Mouse (Mus musculus): ENCODE results near the gene Hunk. TPM values are rescaled to one million over a fixed set of nuclear protein-coding genes. Genes with fewer than 3 reads are reported as not detected.

Hunk gene
- polyA plus RNA-seq, 1 experiment from 2014 or later, result 10.6 TPM

DNA sequence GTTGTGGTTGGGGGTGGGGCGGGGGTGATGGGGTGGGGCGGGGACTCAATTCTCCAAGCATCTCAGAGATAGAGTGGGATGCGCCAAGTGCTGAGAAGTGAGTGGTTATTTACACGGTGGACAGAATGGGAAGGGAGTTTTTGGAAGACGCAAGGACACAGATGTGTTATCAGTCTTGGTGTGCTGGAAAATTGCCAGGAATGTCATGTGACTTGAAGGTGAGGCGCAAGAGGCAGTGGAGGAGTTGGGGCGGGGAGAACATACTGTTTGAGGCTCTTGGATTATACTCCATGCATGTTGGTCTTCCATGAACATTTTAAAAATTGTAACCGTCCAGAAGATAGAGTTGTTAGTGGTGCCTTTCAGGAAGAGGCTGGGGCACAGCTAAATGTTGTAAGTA, 148.8 kb downstream of the Hunk start:
- no peaks in the 10 kb centered on the region for H3K4me1 ChIP-seq (ENCODE audit: control insufficient read depth, insufficient read depth, low read length)
- ATAC-seq, result no peak
- no peak overlapping the region for H3K27ac ChIP-seq (ENCODE audit: low read depth, low read length)
- DNase-seq (ENCODE audit: low spot score), result no peak
- H3K27me3 ChIP-seq (replicated peaks; ENCODE audit: control insufficient read depth, insufficient read depth, low read length), result no peaks in the 10 kb centered on the region
- 89% methylated on average over 8 of the region's 8 CpGs for WGBS
- no peaks in the 10 kb centered on the region for H3K36me3 ChIP-seq (ENCODE audit: control insufficient read depth, insufficient read depth, low read length)
- no peak overlapping the region for H3K4me3 ChIP-seq (ENCODE audit: low read depth, low read length)
- no peak overlapping the region for H3K9ac ChIP-seq (ENCODE audit: low read length)
- no peak overlapping the region for H3K4me2 ChIP-seq (ENCODE audit: low read length)
- H3K9me3 ChIP-seq (replicated peaks; ENCODE audit: control insufficient read depth, low read length), result no peaks in the 10 kb centered on the region

- Histone ChIP-seq H3K27ac (ENCODE audit: low read depth, low read length) (no peak overlapping the region), H3K27me3 (replicated peaks; ENCODE audit: control insufficient read depth, insufficient read depth, low read length) (no peaks in the 10 kb centered on the region), H3K9ac (ENCODE audit: low read length) (no peak overlapping the region), H3K4me1 (ENCODE audit: control insufficient read depth, insufficient read depth, low read length) (no peaks in the 10 kb centered on the region), H3K4me3 (ENCODE audit: low read depth, low read length) (no peak overlapping the region), H3K36me3 (ENCODE audit: control insufficient read depth, insufficient read depth, low read length) (no peaks in the 10 kb centered on the region), H3K9me3 (replicated peaks; ENCODE audit: control insufficient read depth, low read length) (no peaks in the 10 kb centered on the region), H3K4me2 (ENCODE audit: low read length) (no peak overlapping the region)
- DNase-seq (ENCODE audit: low spot score) (no peak), ATAC-seq (no peak)
- WGBS, result 84% methylated on average over 5 of the region's 5 CpGs
Measured at GRCm38 (mm10) chr16:90538926-90539325, 153.1 kb downstream of the Hunk start.

DNA sequence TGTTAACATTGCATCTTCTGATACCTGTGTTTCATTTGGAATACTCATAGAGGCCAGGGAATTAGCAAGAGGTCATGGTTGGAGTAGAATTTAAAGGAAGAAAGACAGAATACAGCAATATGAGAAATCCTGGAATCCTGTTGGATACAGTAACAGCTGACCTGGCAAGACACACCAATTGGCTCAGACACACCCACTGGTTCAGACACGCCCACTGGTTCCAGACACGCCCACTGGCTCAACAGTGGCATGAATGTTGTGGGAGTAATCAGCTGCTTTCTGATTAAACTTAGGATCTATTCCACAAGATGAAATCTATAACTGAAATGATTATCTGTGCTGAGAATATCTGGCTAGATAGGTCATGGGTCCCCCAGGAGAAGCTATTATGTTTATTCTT, 155.4 kb downstream of the Hunk start:
- H3K9ac ChIP-seq (ENCODE audit: low read length), result no peak overlapping the region
- 87% methylated on average over 2 of the region's 2 CpGs for WGBS
- DNase-seq (ENCODE audit: low spot score) (no peak), ATAC-seq (no peak)
- H3K36me3 ChIP-seq (ENCODE audit: control insufficient read depth, insufficient read depth, low read length), result no peaks in the 10 kb centered on the region
- no peaks in the 10 kb centered on the region for H3K4me1 ChIP-seq (ENCODE audit: control insufficient read depth, insufficient read depth, low read length)
- H3K4me3 ChIP-seq (ENCODE audit: low read depth, low read length), result no peak overlapping the region
- H3K4me2 ChIP-seq (ENCODE audit: low read length), result no peak overlapping the region
- no peaks in the 10 kb centered on the region for H3K27me3 ChIP-seq (replicated peaks; ENCODE audit: control insufficient read depth, insufficient read depth, low read length)
- H3K9me3 ChIP-seq (replicated peaks; ENCODE audit: control insufficient read depth, low read length), result no peaks in the 10 kb centered on the region
- H3K27ac ChIP-seq (ENCODE audit: low read depth, low read length), result no peak overlapping the region

DNA sequence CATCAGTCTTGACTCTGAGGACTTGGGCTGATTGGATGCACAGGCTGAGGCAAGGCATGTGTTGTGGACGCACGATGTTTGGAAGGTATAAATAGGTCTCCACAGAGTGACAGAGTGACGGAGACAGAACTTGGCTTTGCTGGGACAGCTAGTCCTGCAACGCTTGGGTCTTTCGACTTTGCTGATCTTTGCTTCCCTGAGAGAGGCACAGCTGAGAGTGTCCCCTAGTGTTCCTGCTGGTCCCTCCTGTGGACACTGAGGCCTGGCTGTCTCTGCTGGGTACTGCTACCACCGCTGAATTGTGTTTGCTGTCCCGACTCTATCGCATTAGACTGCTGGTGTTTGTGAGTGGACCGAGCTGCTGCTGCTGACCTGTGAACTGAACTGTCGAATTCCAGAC, 156.6 kb downstream of the Hunk start:
- Histone ChIP-seq H3K36me3 (ENCODE audit: control insufficient read depth, insufficient read depth, low read length) (no peaks in the 10 kb centered on the region), H3K27ac (ENCODE audit: low read depth, low read length) (no peak overlapping the region), H3K9me3 (replicated peaks; ENCODE audit: control insufficient read depth, low read length) (no peaks in the 10 kb centered on the region), H3K27me3 (replicated peaks; ENCODE audit: control insufficient read depth, insufficient read depth, low read length) (no peaks in the 10 kb centered on the region), H3K4me1 (ENCODE audit: control insufficient read depth, insufficient read depth, low read length) (no peaks in the 10 kb centered on the region), H3K4me2 (ENCODE audit: low read length) (no peak overlapping the region), H3K9ac (ENCODE audit: low read length) (no peak overlapping the region), H3K4me3 (ENCODE audit: low read depth, low read length) (no peak overlapping the region)
- WGBS, result 79% methylated on average over 10 of the region's 10 CpGs
- DNase-seq (ENCODE audit: low spot score), result no peak
- ATAC-seq, result no peak

- Histone ChIP-seq H3K9ac (ENCODE audit: low read length) (no peak overlapping the region), H3K4me1 (ENCODE audit: control insufficient read depth, insufficient read depth, low read length) (peaks cover 4% of the 10 kb centered on the region; the same call in 1 of the 2 replicates), H3K4me2 (ENCODE audit: low read length) (no peak overlapping the region), H3K9me3 (replicated peaks; ENCODE audit: control insufficient read depth, low read length) (no peaks in the 10 kb centered on the region), H3K27ac (ENCODE audit: low read depth, low read length) (no peak overlapping the region), H3K27me3 (replicated peaks; ENCODE audit: control insufficient read depth, insufficient read depth, low read length) (0 out of 2 replicates have a peak, but pooled peaks cover 3% of the 10 kb centered on the region), H3K4me3 (ENCODE audit: low read depth, low read length) (no peak overlapping the region), H3K36me3 (ENCODE audit: control insufficient read depth, insufficient read depth, low read length) (no peaks in the 10 kb centered on the region)
- DNase-seq (ENCODE audit: low spot score) (no peak), ATAC-seq (no peak)
- 88% methylated on average over 9 of the region's 9 CpGs for WGBS
Measured at GRCm38 (mm10) chr16:90544175-90544574, 158.4 kb downstream of the Hunk start.

GRCm38 (mm10) chr16:90545509-90545908, 159.7 kb downstream of the Hunk start:
- no peak overlapping the region for H3K4me2 ChIP-seq (ENCODE audit: low read length)
- H3K36me3 ChIP-seq (ENCODE audit: control insufficient read depth, insufficient read depth, low read length), result no peaks in the 10 kb centered on the region
- H3K27ac ChIP-seq (ENCODE audit: low read depth, low read length), result no peak overlapping the region
- 0 out of 2 replicates have a peak, but pooled peaks cover 3% of the 10 kb centered on the region for H3K27me3 ChIP-seq (replicated peaks; ENCODE audit: control insufficient read depth, insufficient read depth, low read length)
- DNase-seq (ENCODE audit: low spot score) (no peak), ATAC-seq (no peak)
- H3K4me3 ChIP-seq (ENCODE audit: low read depth, low read length), result no peak overlapping the region
- 60% methylated on average over 3 of the region's 3 CpGs for WGBS
- no peak overlapping the region for H3K9ac ChIP-seq (ENCODE audit: low read length)
- no peaks in the 10 kb centered on the region for H3K9me3 ChIP-seq (replicated peaks; ENCODE audit: control insufficient read depth, low read length)
- peaks cover 4% of the 10 kb centered on the region; the same call in 1 of the 2 replicates for H3K4me1 ChIP-seq (ENCODE audit: control insufficient read depth, insufficient read depth, low read length)

DNA sequence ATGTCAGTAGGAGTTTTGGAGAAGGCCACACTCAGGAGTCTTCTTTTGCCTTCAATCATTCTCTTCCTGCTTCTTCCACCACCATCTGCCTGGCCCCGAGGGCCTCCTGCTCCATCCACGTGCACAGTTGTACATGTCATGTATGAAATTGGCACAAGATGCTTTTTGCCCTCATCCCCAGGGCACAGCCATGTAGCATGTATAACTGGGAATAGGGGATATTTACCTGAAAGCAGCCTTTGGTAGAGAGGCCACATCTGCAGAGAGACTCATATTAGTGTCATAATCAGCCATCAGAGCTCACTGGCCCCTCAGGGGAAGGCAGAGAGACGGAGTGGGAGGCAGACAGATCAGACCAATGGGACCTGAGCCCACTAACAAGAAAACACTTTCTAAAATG, 160.8 kb downstream of the Hunk start:
- ATAC-seq (no peak), DNase-seq (ENCODE audit: low spot score) (no peak)
- Histone ChIP-seq H3K9ac (ENCODE audit: low read length) (no peak overlapping the region), H3K9me3 (replicated peaks; ENCODE audit: control insufficient read depth, low read length) (no peaks in the 10 kb centered on the region), H3K36me3 (ENCODE audit: control insufficient read depth, insufficient read depth, low read length) (no peaks in the 10 kb centered on the region), H3K4me3 (ENCODE audit: low read depth, low read length) (no peak overlapping the region), H3K27me3 (replicated peaks; ENCODE audit: control insufficient read depth, insufficient read depth, low read length) (0 out of 2 replicates have a peak, but pooled peaks cover 3% of the 10 kb centered on the region), H3K27ac (ENCODE audit: low read depth, low read length) (no peak overlapping the region), H3K4me2 (ENCODE audit: low read length) (no peak overlapping the region), H3K4me1 (ENCODE audit: control insufficient read depth, insufficient read depth, low read length) (peaks cover 4% of the 10 kb centered on the region; the same call in 1 of the 2 replicates)
- WGBS, result 96% methylated on average over 3 of the region's 3 CpGs

- Histone ChIP-seq H3K27me3 (replicated peaks; ENCODE audit: control insufficient read depth, insufficient read depth, low read length) (0 out of 2 replicates have a peak, but pooled peaks cover 3% of the 10 kb centered on the region), H3K9me3 (replicated peaks; ENCODE audit: control insufficient read depth, low read length) (no peaks in the 10 kb centered on the region), H3K4me1 (ENCODE audit: control insufficient read depth, insufficient read depth, low read length) (peaks cover 4% of the 10 kb centered on the region; the same call in 1 of the 2 replicates), H3K9ac (ENCODE audit: low read length) (no peak overlapping the region), H3K4me2 (ENCODE audit: low read length) (no peak overlapping the region), H3K36me3 (ENCODE audit: control insufficient read depth, insufficient read depth, low read length) (no peaks in the 10 kb centered on the region), H3K4me3 (ENCODE audit: low read depth, low read length) (no peak overlapping the region), H3K27ac (ENCODE audit: low read depth, low read length) (no peak overlapping the region)
- peak; percentile 26 for DNase-seq (ENCODE audit: low spot score)
- ATAC-seq, result no peak
- 38% methylated on average over 9 of the region's 9 CpGs for WGBS
Measured at GRCm38 (mm10) chr16:90547996-90548395, 162.2 kb downstream of the Hunk start.

Measured in forebrain, embryonic 14.5 days (tissue).